Mouse (Mus musculus) heart, postnatal 14 days (tissue): ENCODE data around the gene Htr5a. TPM values are rescaled to one million over a fixed set of nuclear protein-coding genes. Genes with fewer than 3 reads are reported as not detected.

Experiments
- DNase-seq, 2 experiments: peaks; one replicate each; pipeline ENCODE4 v3.0.0; 2021 to 2022
- intact Hi-C: fragments of 180-260 bp; cut with DNase I; formaldehyde crosslinking; loops from one replicate; pipeline ENCODE4 v1.15.1; 2025
- total RNA-seq, 2 experiments: library from RNA; stranded (reverse); gene quantifications; 2 replicates each; pipeline ENCODE4 v1.2.3; 2021

The Htr5a gene
- total RNA-seq, 2 experiments from 2014 or later: not detected

DNA sequence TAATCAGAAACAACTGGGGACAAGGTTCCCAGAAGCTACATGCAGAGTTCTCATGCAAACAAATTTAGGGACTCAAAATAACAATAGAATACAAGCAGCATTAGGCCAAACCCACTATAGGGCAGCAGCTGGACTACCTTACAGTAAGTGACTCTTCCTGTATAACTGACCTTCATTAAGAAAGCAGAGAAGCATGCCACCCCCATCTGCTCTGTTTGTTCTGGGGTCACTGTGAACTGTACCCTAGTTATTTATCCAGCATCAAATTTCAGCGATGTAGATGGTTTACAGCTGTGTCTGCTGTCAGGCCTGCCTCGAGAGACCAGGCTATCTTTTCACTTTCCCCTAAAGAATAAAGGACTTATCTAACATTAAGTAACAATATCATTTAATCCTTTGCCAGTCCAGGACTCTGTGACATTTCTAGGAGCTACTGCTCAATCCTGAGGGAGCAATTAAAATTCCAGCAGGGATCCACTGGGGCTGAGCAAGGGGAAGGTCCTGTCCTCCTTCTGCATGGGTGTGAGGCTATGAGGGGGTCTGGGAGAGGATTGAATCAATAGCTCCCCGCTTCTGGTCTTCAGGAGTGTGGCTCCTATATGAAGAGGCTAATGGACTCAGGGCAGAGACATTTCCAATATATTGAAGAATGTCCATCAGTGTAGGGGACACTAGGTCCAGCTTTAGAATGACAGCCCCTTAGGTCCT, 38.5 kb downstream of the Htr5a start:
- intact Hi-C loops: no loop called here
- no peak for DNase-seq

DNA sequence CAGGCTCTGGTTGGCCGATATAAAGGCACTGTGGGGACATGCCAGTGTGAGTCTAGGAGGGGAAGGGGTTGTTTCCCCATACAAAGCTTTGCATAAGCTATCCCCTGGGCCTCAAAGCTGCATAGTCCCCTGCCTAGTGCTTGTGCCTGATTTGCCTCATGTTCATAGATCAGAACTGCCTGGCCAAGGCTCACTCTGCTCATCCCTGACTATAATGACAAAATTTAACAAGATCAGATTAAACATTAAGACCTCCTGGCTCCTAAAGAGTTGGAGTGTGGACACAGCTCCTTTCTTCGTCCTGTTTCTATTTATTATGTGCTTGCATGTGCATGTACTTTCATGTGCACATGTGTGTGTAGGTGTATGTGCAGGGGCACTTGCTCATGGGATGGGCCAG, 39.3 kb downstream of the Htr5a start:
- intact Hi-C loops: no loop called here
- no peak for DNase-seq

DNA sequence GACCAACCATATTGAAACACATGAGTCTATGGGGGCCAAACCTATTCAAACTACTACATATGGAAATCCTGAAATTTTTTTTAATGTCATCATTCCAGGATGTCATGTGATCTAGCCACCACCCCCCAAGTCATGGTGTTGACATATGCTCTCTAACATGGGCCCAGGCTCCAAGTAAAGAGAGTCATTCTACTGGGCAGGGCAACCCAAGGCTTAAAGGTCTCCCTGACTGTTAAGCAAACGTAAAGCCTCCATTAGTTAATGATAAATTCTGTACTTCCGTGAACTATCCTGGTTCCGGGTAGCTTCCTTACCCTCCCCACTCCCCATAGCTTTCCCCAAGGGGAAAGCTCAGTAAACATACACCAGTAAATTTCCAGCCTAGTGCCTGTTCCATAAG, 46.1 kb downstream of the Htr5a start:
- no peak for DNase-seq
- intact Hi-C loops: no loop called here

DNA sequence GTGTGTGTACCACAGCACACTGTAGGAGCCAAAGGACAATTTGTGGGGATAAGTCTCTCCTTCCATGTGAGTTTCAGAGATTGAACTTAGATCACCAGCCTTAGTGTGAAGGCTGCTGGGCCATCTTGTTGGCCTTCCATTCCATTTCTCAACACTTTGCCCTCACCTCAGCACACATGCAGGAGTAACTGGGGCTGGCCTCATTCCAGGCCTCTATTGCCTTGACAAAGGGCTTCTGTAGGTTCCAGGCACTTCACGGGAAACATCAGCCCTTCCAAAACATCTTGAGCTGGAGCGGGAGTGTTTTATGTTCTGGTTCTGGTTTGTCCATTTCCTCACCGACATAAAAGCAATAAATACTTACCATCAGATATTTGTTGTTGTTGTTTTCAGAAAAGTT, 54.0 kb downstream of the Htr5a start:
- no peak for DNase-seq

DNA sequence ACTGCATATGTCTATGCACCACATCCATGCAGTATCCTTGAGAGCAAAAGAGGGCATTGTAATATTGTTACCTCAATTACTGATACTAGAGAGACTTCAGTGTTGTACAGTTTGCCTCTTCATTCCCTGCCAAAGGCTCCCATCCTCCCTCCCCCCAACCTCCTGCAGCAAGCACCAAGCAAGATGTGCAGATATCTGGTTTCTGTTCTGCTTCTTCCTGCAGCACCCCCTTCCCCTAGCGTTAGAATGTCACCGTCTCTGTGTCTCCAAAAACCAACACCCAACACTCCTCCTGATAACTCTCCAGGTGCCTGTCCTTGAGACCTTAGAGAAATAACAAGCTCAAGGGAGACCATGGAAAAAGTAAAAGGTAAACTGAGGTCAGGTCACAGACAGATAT, 57.8 kb downstream of the Htr5a start:
- DNase-seq: no peak
- intact Hi-C loops: no loop called here

More for the DNA sequence above, 54.0 kb downstream of the Htr5a start:
- intact Hi-C loops: no loop called here

DNA sequence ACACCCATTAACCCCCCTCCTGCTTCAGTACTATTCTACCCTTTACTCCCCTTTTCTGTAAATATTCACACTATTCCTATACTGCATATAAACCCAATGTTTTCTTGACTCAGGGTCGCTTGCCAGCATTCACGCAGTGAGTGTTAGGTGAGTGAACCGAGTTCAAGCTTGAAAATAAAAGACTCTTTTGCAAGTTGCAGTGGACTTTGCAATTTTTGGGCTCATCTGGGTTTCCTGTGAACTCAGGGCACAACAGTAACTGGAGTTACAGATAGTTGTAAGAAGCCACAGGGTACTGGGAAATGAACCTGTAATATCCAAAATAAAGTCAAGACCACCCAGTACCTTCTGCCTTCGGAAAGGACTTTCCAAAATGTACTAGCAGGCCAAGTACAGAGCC, 58.2 kb downstream of the Htr5a start:
- intact Hi-C loops: no loop called here
- no peak for DNase-seq

Other genes starting within 250 kb of the Htr5a start
- gene Paxip1, start 50.5 kb upstream of the Htr5a start, total RNA-seq: 10 to 100 TPM; 17.4 to 18.8 TPM
- 10 to 100 TPM; 14.2 to 14.7 TPM for gene Insig1, start 229.2 kb downstream of the Htr5a start, total RNA-seq